Mouse (Mus musculus) MEL (cell line): ENCODE results near the gene Mymx.

Experiments used
- BHLHE40 ChIP-seq: IDR thresholded peaks from 2 replicates; pipeline ENCODE4 v1.6.1; 2012; ENCODE audit warnings: low read depth, mild to moderate bottlenecking, inconsistent platforms, low read length, improper control_type of control experiment, borderline replicate concordance
- CTCF ChIP-seq, 3 experiments: IDR thresholded peaks in 2 of 3; conservative IDR thresholded peaks in 1 of 3; 2 replicates each; pipeline ENCODE4 v1.5.1; 2011 to 2012; ENCODE audit warnings: low read length in 3 of 3, low read depth in 2 of 3, mild to moderate bottlenecking in 2 of 3, improper control_type of control experiment in 1 of 3, inconsistent platforms in 1 of 3, mixed read lengths in 1 of 3, moderate library complexity in 1 of 3; ENCODE audit not compliant: control insufficient read depth in 1 of 3, insufficient read depth in 1 of 3, poor library complexity in 1 of 3, severe bottlenecking in 1 of 3
- GATA1 ChIP-seq: IDR thresholded peaks from 2 replicates; pipeline ENCODE4 v1.6.1; 2011; ENCODE audit warnings: low read depth, low read length, improper control_type of control experiment
- POLR2A ChIP-seq, 2 experiments: IDR thresholded peaks; 2 replicates each; pipeline ENCODE4 v1.6.1; 2011 to 2012; ENCODE audit warnings: low read length in 2 of 2, mild to moderate bottlenecking in 2 of 2, control low read depth in 1 of 2, improper control_type of control experiment in 1 of 2, low read depth in 1 of 2, moderate library complexity in 1 of 2; ENCODE audit not compliant: control insufficient read depth in 1 of 2, insufficient read depth in 1 of 2, poor library complexity in 1 of 2
- POLR2AphosphoS5 ChIP-seq: IDR thresholded peaks from 2 replicates; pipeline ENCODE4 v1.6.1; 2012; ENCODE audit warnings: low read depth, borderline replicate concordance, mild to moderate bottlenecking, inconsistent platforms, low read length, moderate library complexity, mixed read lengths
- USF2 ChIP-seq, 2 experiments: IDR thresholded peaks; 2 replicates each; pipeline ENCODE4 v1.6.1; 2011 to 2012; ENCODE audit warnings: improper control_type of control experiment in 2 of 2, low read length in 2 of 2, borderline replicate concordance in 1 of 2, inconsistent platforms in 1 of 2, low read depth in 1 of 2, mild to moderate bottlenecking in 1 of 2; ENCODE audit not compliant: insufficient read depth in 1 of 2
- ZMIZ1 ChIP-seq: IDR thresholded peaks from 2 replicates; pipeline ENCODE4 v1.6.1; 2012; ENCODE audit warnings: low read depth, mild to moderate bottlenecking, inconsistent platforms, low read length, improper control_type of control experiment, moderate library complexity

GRCm38 (mm10) chr17:45573087-45573779, 28.7 kb downstream of the Mymx start, which contains the start of gene Hsp90ab1:
- TF ChIP-seq USF2 (IDR thresholded peaks at IDR 0.05; ENCODE audit: borderline replicate concordance in 1 of 2, insufficient read depth in 1 of 2, low read depth in 1 of 2, low read length in 2 of 2), result no peak
- TF ChIP-seq POLR2AphosphoS5, result peak; percentile 85; the same call in 1 of the 2 replicates
- peak; percentile 45; the same call in 1 of the 2 replicates for TF ChIP-seq BHLHE40
- no peak for TF ChIP-seq CTCF (IDR thresholded peaks at IDR 0.05 in 2 of 3, conservative IDR thresholded peaks at IDR 0.05 in 1 of 3; ENCODE audit: control insufficient read depth in 1 of 3, insufficient read depth in 1 of 3, low read depth in 2 of 3, low read length in 3 of 3, poor library complexity in 1 of 3, severe bottlenecking in 1 of 3)
- TF ChIP-seq GATA1, result no peak
- TF ChIP-seq ZMIZ1, result peak; percentile 99
- TF ChIP-seq POLR2A (IDR thresholded peaks at IDR 0.05; ENCODE audit: control insufficient read depth in 1 of 2, insufficient read depth in 1 of 2, low read depth in 1 of 2, low read length in 2 of 2, poor library complexity in 1 of 2), result peak; percentile 94 to 97
